Mouse (Mus musculus) kidney, embryonic 14.5 days (tissue): ENCODE data around the gene Serpina1d. TPM values are rescaled to one million over a fixed set of nuclear protein-coding genes. Genes with fewer than 3 reads are reported as not detected.

Source experiments
- polyA plus RNA-seq: library from polyadenylated mRNA; unstranded; fragments of >200 nt; fragmentation: Nextera tagmentation; extraction: Ambion mirVana; gene quantifications from 2 replicates; pipeline ENCODE4 v1.2.1, GENCODE M21; 2014

The Serpina1d gene
- polyA plus RNA-seq, 1 experiment from 2014 or later, result not detected

Other genes starting within 250 kb of the Serpina1d start
- 1.2 and 2.0 TPM in 2 replicates for gene Ppp4r4, start 241.3 kb downstream of the Serpina1d start, polyA plus RNA-seq
- gene Serpina10, start 142.1 kb downstream of the Serpina1d start, polyA plus RNA-seq, result not detected in 2 replicates
- gene Serpina6, start 116.4 kb downstream of the Serpina1d start, polyA plus RNA-seq, result 0.47 and 0.95 TPM in 2 replicates
- not detected in 2 replicates for gene Serpina16, start 97.5 kb downstream of the Serpina1d start, polyA plus RNA-seq
- gene Serpina1f, start 78.1 kb downstream of the Serpina1d start, polyA plus RNA-seq, result not detected in 2 replicates
- gene Serpina1b, start 56.8 kb upstream of the Serpina1d start, polyA plus RNA-seq, result 3.1 and 3.8 TPM in 2 replicates
- gene Serpina1a, start 90.0 kb upstream of the Serpina1d start, polyA plus RNA-seq, result 4.6 and 7.4 TPM in 2 replicates
- gene Serpina1c, start 131.3 kb upstream of the Serpina1d start, polyA plus RNA-seq, result 0.51 TPM in 1 of 2 replicates, not detected in the other
- gene Serpina1e, start 185.4 kb upstream of the Serpina1d start, polyA plus RNA-seq, result 0.19 and 0.26 TPM in 2 replicates
- gene Serpina11, start 216.4 kb upstream of the Serpina1d start, polyA plus RNA-seq, result not detected in 2 replicates
- gene Serpina9, start 240.2 kb upstream of the Serpina1d start, polyA plus RNA-seq, result not detected in 2 replicates